Mouse (Mus musculus) hindbrain, embryonic 14.5 days (tissue): ENCODE results near the gene Vps16. TPM values are rescaled to one million over a fixed set of nuclear protein-coding genes. Genes with fewer than 3 reads are reported as not detected.

Source experiments
- ATAC-seq: fragments of 200-750 bp; cut with Nextera tagmentation; 2 replicates; pipeline ENCODE4 v1.8.0; 2017; ENCODE audit warnings: moderate number of reproducible peaks, mild to moderate bottlenecking, moderate TSS enrichment, moderate library complexity; ENCODE audit not compliant: low FRiP score
- DNase-seq: peaks from one replicate; pipeline ENCODE4 v3.0.0-alpha.2; 2015; ENCODE audit warnings: low spot score
- H3K27ac ChIP-seq: fragments of 300-500 bp; sonication (generic); 2 replicates; pipeline ENCODE4 v1.5.1; 2014; ENCODE audit warnings: mild to moderate bottlenecking, moderate library complexity
- H3K27me3 ChIP-seq: fragments of 300-500 bp; sonication (generic); 2 replicates; pipeline ENCODE4 v1.6.1; 2014; ENCODE audit warnings: mild to moderate bottlenecking, low read length, mixed read lengths; ENCODE audit not compliant: control insufficient read depth, insufficient read depth
- H3K36me3 ChIP-seq: fragments of 300-500 bp; sonication (generic); replicated peaks from 2 replicates; pipeline ENCODE4 v1.6.1; 2014; ENCODE audit not compliant: control insufficient read depth, insufficient read depth
- H3K4me1 ChIP-seq: fragments of 300-500 bp; sonication (generic); replicated peaks from 2 replicates; pipeline ENCODE4 v1.6.1; 2014; ENCODE audit warnings: antibody characterized with exemption, low read length, mixed read lengths; ENCODE audit not compliant: control insufficient read depth, insufficient read depth
- H3K4me2 ChIP-seq: fragments of 300-500 bp; sonication (generic); replicated peaks from 2 replicates; pipeline ENCODE4 v1.6.1; 2014; ENCODE audit warnings: mild to moderate bottlenecking, moderate library complexity
- H3K4me3 ChIP-seq: fragments of 300-500 bp; sonication (generic); replicated peaks from 2 replicates; pipeline ENCODE4 v1.5.1; 2014; ENCODE audit warnings: mild to moderate bottlenecking, low read length
- H3K9ac ChIP-seq: fragments of 300-500 bp; sonication (generic); 2 replicates; pipeline ENCODE4 v1.6.1; 2014
- H3K9me3 ChIP-seq: fragments of 300-500 bp; sonication (generic); 2 replicates; pipeline ENCODE4 v1.6.1; 2016; ENCODE audit warnings: low read length; ENCODE audit not compliant: control insufficient read depth
- WGBS: fragments of 180-500 bp; shearing (Covaris S2); extraction: QIAGEN DNeasy Blood & Tissue Kit; methylation state at CpG from one replicate; pipeline ENCODE4 v1.1.7; 2014; 5-methylcytosine and 5-hydroxymethylcytosine counted together
- polyA plus RNA-seq: library from polyadenylated mRNA; unstranded; fragments of >200 nt; fragmentation: Nextera tagmentation; extraction: Ambion mirVana; gene quantifications from 2 replicates; pipeline ENCODE4 v1.2.1, GENCODE M21; 2014

Gene Vps16
- 75.9 and 91.3 TPM in 2 replicates for polyA plus RNA-seq

- H3K4me2 ChIP-seq: peak within 1 kb of the TSS; percentile 61
- H3K27me3 ChIP-seq: no peaks in the 10 kb centered on the region
- DNase-seq (peak; percentile 92), ATAC-seq (peak; percentile 95)
- peak within 1 kb of the TSS; percentile 84 for H3K9ac ChIP-seq
- under 1% methylated on average over 58 of the region's 58 CpGs for WGBS
- H3K9me3 ChIP-seq: no peaks in the 10 kb centered on the region
- peaks cover 10% of the 10 kb centered on the region; the same call in 1 of the 2 replicates for H3K36me3 ChIP-seq
- H3K27ac ChIP-seq: peak within 1 kb of the TSS; percentile 90
- peak within 1 kb of the TSS; percentile 72 for H3K4me3 ChIP-seq
- H3K4me1 ChIP-seq: peaks cover 21% of the 10 kb centered on the region
Measured at GRCm38 (mm10) chr2:130424126-130424853, at the start of gene Vps16, which contains the start of gene Pced1a. Gene Vps16, plus strand, starts transcription at chr2:130424339. Gene Pced1a, minus strand, starts transcription at chr2:130424701.

- DNase-seq: no peak
- no peaks in the 10 kb centered on the region for H3K9me3 ChIP-seq
- H3K36me3 ChIP-seq: no peaks in the 10 kb centered on the region
- no peak for ATAC-seq
- no peaks in the 10 kb centered on the region for H3K27me3 ChIP-seq
- H3K4me1 ChIP-seq: no peaks in the 10 kb centered on the region
- H3K27ac ChIP-seq: no peak overlapping the region
- no peak overlapping the region for H3K4me2 ChIP-seq
- H3K9ac ChIP-seq: no peak overlapping the region
- 77% methylated on average over 4 of the region's 4 CpGs for WGBS
- no peak overlapping the region for H3K4me3 ChIP-seq
Measured at GRCm38 (mm10) chr2:130374951-130375350, 49.2 kb upstream of the Vps16 start.

- DNase-seq: no peak
- no peaks in the 10 kb centered on the region for H3K27me3 ChIP-seq
- H3K9ac ChIP-seq: no peak overlapping the region
- ATAC-seq: no peak
- H3K36me3 ChIP-seq: no peaks in the 10 kb centered on the region
- H3K4me2 ChIP-seq: no peak overlapping the region
- no peaks in the 10 kb centered on the region for H3K4me1 ChIP-seq
- no peak overlapping the region for H3K27ac ChIP-seq
- H3K9me3 ChIP-seq: no peaks in the 10 kb centered on the region
- H3K4me3 ChIP-seq: no peak overlapping the region
- WGBS: 56% methylated on average over 3 of the region's 3 CpGs
Measured at GRCm38 (mm10) chr2:130383205-130383604, 40.9 kb upstream of the Vps16 start.

GRCm38 (mm10) chr2:130383895-130384294, 40.2 kb upstream of the Vps16 start:
- no peaks in the 10 kb centered on the region for H3K9me3 ChIP-seq
- DNase-seq (no peak), ATAC-seq (no peak)
- WGBS: 68% methylated on average over 6 of the region's 6 CpGs
- H3K4me3 ChIP-seq: no peak overlapping the region
- H3K27ac ChIP-seq: no peak overlapping the region
- no peak overlapping the region for H3K9ac ChIP-seq
- H3K4me2 ChIP-seq: no peak overlapping the region
- H3K4me1 ChIP-seq: no peaks in the 10 kb centered on the region
- H3K36me3 ChIP-seq: no peaks in the 10 kb centered on the region
- no peaks in the 10 kb centered on the region for H3K27me3 ChIP-seq

GRCm38 (mm10) chr2:130386212-130386611, 37.9 kb upstream of the Vps16 start:
- no peak for ATAC-seq
- WGBS: 90% methylated on average over 1 of the region's 1 CpGs
- no peak overlapping the region for H3K27ac ChIP-seq

GRCm38 (mm10) chr2:130388796-130389195, 35.3 kb upstream of the Vps16 start:
- no peak for ATAC-seq
- H3K9me3 ChIP-seq: no peaks in the 10 kb centered on the region
- H3K27ac ChIP-seq: no peak overlapping the region
- no peak for DNase-seq
- H3K36me3 ChIP-seq: peaks cover 7% of the 10 kb centered on the region; the same call in 1 of the 2 replicates
- no peaks in the 10 kb centered on the region for H3K27me3 ChIP-seq
- no peak overlapping the region for H3K4me3 ChIP-seq
- no peaks in the 10 kb centered on the region for H3K4me1 ChIP-seq
- H3K9ac ChIP-seq: no peak overlapping the region
- H3K4me2 ChIP-seq: no peak overlapping the region
- 86% methylated on average over 2 of the region's 2 CpGs for WGBS

More at GRCm38 (mm10) chr2:130386212-130386611, 37.9 kb upstream of the Vps16 start:
- Histone ChIP-seq H3K4me1 (no peaks in the 10 kb centered on the region), H3K4me2 (no peak overlapping the region), H3K4me3 (no peak overlapping the region), H3K9me3 (no peaks in the 10 kb centered on the region), H3K27me3 (no peaks in the 10 kb centered on the region), H3K36me3 (no peaks in the 10 kb centered on the region), H3K9ac (no peak overlapping the region)
- DNase-seq: no peak

GRCm38 (mm10) chr2:130390993-130391625, 33.0 kb upstream of the Vps16 start:
- Histone ChIP-seq H3K27me3 (no peaks in the 10 kb centered on the region), H3K27ac (no peak overlapping the region), H3K9ac (no peak overlapping the region), H3K4me2 (no peak overlapping the region), H3K4me1 (no peaks in the 10 kb centered on the region), H3K4me3 (no peak overlapping the region), H3K9me3 (no peaks in the 10 kb centered on the region), H3K36me3 (peaks cover 7% of the 10 kb centered on the region; the same call in 1 of the 2 replicates)
- 87% methylated on average over 11 of the region's 11 CpGs for WGBS
- ATAC-seq (no peak), DNase-seq (no peak)

GRCm38 (mm10) chr2:130392836-130393235, 31.3 kb upstream of the Vps16 start:
- Histone ChIP-seq H3K27me3 (peaks cover under 1% of the 10 kb centered on the region; the same call in 1 of the 2 replicates), H3K9ac (no peak overlapping the region), H3K4me2 (no peak overlapping the region), H3K36me3 (peaks cover 7% of the 10 kb centered on the region; the same call in 1 of the 2 replicates), H3K27ac (no peak overlapping the region), H3K4me1 (peaks cover 15% of the 10 kb centered on the region; the same call in 1 of the 2 replicates), H3K4me3 (no peak overlapping the region), H3K9me3 (no peaks in the 10 kb centered on the region)
- 91% methylated on average over 3 of the region's 3 CpGs for WGBS
- ATAC-seq (no peak), DNase-seq (no peak)

GRCm38 (mm10) chr2:130395696-130396095, 28.4 kb upstream of the Vps16 start:
- 93% methylated on average over 11 of the region's 11 CpGs for WGBS
- peaks cover 7% of the 10 kb centered on the region; the same call in 1 of the 2 replicates for H3K36me3 ChIP-seq
- H3K9me3 ChIP-seq: no peaks in the 10 kb centered on the region
- no peak for DNase-seq
- no peak overlapping the region for H3K4me3 ChIP-seq
- no peak for ATAC-seq
- no peak overlapping the region for H3K9ac ChIP-seq
- peaks cover 20% of the 10 kb centered on the region; the same call in 1 of the 2 replicates for H3K4me1 ChIP-seq
- no peak overlapping the region for H3K4me2 ChIP-seq
- no peak overlapping the region for H3K27ac ChIP-seq
- peaks cover 5% of the 10 kb centered on the region; the same call in 1 of the 2 replicates for H3K27me3 ChIP-seq
